Mouse (Mus musculus) c-Kit-positive CD71-negative TER-119-negative erythroid progenitor cells, embryonic 14.5 days (primary cell): Measurements from ENCODE around the gene Tmem229b.
"Not testable (repeated sequence)": the region's sequence is repeated elsewhere in the genome, so short reads cannot be mapped to it uniquely, and the experiment has no call there.

Source experiments
- DNase-seq: peaks from one replicate; pipeline ENCODE4 v3.0.0-alpha.2; 2013; ENCODE audit warnings: low read depth

The Tmem229b gene

DNA sequence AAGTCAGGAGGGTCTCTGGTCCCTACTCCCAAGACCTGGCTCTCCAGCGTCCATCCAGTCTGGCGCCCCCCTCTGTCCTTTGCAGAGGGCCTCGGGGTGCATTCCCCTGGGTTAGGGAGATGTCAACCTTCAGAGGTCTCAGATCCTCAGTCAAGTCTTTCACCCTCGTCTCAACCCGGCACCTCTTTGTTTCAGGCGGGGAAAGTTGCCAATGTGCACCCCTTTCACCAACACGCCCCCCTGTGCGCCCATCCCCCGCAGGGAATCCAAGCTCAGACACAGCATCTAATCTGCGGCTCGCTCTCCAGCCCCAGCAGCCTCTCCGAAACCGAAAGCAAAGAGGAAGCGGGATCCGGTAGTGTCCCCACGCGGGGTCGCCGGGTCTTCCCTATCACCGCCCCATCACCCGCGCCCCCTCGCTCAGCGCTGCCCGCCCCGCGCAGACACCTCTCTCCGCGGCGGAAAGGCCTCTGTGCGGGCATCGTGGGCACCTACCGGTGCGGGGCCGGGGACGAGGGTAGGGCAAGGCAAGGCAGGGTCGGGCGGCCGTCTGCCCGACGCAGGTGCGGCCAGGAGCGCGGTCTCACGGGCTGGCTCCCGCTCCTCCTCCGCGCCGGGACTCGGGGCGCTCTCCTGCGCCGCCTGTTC lies 825 bp downstream of the Tmem229b start:
- no peak for DNase-seq

GRCm38 (mm10) chr12:79006076-79006475 lies 1.4 kb downstream of the Tmem229b start:
- DNase-seq, result no peak

DNA sequence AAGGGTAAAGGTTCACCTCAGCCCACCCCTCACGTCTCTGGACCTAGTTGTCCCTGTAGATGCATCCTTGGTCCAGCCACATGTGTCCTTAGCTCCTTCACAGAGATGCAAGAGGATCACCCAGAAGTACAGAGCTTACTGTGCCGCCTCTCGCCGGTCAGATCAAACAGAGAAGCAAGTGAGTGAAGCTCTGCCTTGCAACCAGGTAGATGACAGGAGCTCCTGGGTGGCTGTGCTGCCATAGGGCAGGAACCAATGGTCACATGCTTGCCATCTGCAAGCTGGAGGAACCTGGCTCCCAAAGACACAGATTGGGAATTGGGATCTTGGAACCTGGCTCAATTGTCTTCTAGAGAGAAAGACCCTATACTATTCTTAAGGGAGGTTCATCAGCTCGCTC lies 2.0 kb downstream of the Tmem229b start:
- no peak for DNase-seq

DNA sequence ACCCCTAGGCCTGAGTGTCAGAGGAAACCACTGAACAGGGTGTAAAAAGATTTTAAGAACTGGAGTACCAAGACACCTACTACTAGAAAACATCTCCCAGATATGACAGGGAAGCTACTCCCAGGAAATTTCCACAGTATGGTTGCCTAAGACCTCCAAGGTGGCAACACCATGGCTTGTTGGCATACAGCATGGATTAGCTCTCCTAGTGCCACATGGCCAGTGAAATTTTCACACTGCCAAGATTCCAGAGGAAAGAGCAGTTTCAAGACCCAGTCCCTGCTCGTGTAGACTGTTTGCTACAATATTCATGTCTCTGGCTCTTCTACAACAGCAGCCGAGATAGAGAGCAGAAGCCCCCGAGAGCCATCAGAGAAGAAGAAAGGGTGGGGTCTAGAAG lies 4.4 kb downstream of the Tmem229b start:
- DNase-seq, result no peak

- no peak for DNase-seq
Observed at GRCm38 (mm10) chr12:79002406-79002805, 5.0 kb downstream of the Tmem229b start.

DNA sequence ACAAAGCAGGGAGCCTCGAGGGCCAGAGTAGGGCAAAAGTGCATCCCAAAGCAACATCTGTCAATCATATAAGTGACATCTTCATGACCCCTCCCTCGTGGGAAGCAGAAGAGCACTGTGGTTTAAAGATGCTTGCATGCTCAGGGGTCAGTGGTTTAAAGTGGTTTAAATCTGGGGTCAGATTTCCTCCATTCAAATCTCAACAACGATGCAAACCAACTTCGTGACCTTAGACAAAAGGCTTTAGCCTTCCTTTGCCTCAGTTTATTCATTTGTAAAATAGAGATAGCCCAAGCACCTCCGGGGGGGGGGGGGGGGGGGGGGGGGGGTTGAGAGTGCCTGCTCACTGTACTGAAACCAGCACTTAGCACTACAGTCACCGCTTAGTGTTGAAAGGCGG lies 10.7 kb downstream of the Tmem229b start:
- DNase-seq, result no peak

- DNase-seq, result no peak
Observed at GRCm38 (mm10) chr12:78996271-78996670, 11.2 kb downstream of the Tmem229b start.

DNA sequence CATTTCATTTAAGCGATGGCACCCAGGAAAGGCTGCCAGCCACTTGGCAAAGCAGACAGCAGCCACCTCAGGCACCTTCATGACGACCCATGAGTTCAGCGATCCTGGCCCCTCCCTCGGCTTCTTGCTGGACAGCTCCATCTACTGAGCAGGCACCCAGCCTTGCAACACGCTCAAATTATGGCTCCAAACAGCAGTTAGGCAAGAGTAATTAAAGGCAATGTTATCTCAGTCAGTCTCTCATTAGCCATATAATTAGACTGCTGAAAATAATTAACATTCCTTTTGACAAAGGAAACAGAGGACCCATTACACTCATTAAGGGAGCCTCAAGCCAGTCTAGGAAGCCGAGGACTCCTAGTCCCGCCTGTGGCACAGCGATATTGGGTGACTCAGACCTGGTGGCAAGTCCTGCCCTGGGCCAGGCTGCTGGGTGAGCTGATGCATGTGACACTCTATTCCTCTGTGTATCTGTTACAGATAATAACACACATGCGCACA lies 19.8 kb downstream of the Tmem229b start:
- DNase-seq, result no peak

GRCm38 (mm10) chr12:78984035-78984432 lies 23.4 kb downstream of the Tmem229b start:
- DNase-seq, result no peak

DNA sequence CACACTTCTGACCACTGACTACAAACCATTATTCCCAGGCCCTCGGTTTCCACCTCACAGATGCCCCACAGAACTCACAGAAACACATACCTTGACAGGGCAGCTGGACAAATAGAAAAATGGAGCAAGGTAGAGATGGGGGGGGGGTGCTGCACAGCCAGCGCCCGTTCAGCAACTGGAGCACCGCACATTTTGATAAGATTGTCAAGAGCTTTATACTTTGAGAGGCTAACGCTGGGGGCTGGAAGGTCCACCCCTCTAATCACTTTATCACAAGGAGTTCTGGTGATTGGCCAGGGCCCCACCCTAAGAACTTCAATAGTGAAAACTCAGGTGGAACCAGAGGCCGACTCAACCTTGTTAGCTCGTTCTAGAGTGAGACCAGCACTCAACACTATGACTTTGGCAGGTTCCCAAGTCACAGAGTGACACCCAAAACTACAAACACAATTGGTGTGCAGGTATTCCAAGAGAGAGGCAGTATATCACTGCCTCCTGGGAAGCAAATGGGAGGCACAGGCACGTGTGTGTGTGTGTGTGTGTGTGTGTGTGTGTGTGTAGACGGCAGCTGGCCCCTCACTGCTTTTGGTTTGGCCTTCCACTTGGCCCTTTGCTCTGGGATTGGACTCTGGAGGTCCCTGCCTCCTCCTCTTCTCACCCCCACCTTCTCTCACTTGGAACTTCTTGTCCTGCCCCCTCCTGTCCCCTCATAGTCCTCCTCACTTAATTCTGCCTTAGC lies 24.0 kb downstream of the Tmem229b start:
- DNase-seq, result no peak

DNA sequence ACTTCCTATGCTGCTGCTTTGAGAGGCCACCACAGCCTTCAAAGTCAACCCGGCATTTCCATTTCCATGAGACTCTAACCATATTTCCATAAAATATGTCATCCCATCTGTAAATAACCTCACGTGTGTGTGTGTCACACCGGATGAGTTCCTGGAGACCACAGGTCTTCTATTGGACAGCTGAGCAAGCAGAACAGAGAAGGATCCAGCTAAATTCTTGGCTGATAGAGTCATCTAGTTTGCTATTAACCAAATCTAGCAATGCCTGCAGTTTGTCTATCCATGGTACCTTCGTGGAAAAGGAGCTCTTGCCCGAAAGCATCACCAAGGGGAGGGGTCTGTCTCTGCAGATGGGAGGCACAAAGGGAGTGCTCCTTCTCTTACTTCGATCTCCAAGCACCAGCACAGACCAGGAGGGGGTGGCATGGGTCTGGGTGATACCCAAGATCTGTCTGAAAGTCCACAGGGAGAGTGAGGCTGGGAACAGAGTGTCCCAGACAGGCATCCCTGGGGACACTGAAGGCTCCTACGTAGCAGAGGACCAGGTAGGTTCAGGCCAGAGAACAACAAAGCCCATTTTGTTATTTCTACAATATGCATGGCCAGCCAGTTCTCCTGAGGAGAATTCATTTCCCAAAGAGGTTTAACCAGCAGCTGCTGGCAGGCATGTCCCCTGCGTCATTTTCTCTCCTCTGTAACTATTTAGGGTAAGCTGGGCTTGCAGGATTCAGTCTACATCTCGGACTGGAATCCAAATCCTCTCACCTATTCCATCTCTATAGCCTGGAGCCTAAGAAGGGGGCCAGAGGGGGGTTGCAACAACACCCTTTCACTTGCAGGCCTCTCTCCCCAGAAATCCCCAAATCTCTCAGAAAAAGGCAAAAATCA lies 25.2 kb downstream of the Tmem229b start:
- DNase-seq, result no peak

DNA sequence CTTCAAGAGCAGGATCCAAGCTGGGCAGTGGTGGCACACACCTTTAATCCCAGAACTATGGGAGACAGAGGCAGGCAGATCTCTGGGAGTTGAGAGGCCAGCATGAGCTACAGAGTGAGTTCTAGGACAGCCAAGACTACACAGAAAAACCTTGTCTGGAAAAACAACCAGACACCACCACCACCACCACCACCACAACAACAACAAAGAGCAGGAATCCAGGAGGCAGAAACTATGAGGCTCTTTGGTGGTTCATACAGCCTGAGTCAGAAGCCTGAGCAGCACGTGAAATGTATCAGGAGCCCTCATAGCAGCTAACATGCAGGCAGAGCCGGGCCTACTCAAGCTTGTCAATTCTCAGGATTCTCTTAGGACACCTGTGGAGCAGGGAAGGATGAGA lies 26.3 kb downstream of the Tmem229b start:
- no peak for DNase-seq

- DNase-seq, result peak; percentile 57
Observed at GRCm38 (mm10) chr12:78980683-78981091, 26.7 kb downstream of the Tmem229b start.

DNA sequence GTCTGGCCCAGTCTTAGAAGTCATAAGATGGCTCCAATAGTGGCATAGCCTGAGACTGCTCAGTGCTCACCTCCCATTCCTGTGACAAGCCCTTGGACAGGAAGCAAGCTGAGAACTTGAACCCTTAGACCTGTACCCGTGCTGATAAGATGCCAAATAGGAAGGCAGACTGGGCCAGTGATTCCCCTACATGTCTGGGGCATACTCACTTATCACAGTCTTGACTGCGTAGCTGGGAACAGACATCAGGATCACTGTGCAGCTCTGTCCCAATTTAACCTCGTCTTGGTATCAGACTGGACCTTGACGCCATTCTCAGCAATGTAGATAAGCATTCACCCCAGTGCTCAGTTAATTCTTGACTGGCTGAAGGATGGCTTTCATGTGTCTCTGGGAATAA lies 29.9 kb downstream of the Tmem229b start:
- no peak for DNase-seq

DNA sequence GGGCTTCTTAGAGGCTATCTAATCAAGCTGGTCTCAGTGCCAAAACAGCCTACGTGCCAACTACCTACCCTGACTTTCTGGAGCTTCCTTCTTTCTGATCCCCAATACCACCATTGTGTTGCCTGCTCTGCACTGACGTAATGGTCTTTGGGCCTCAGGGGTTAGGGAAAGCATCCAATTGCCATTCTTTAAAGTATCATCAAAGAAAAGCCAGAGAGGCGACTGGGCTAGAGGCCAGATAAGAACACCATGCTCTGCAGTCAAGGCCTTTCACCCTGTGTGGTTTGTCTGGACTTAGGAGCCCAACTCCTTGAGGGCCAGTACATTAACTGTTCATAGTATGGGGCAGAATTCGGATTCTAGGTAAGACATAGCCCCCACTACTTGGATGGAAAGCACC lies 30.3 kb downstream of the Tmem229b start:
- DNase-seq, result no peak

DNA sequence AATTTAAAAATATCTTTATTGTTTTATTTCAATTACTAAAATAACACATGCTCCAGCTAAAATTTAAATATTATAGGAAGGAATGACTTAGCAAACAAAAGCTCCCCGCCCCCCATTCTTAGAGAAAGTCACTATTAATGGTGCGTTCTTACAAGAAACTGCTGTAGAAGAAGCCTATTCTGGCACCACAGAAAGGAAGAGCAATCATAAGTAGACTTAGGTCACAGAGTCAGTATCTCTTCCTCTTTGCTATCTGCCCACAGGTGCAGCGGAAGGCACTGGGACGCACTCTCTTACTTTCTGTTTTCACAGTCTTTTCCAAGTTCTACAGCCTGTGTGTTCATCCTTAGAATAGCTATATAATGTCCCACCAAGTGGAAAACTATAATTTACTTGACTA lies 31.6 kb downstream of the Tmem229b start:
- DNase-seq, result no peak

- no peak for DNase-seq
Observed at GRCm38 (mm10) chr12:78974767-78975166, 32.7 kb downstream of the Tmem229b start.

GRCm38 (mm10) chr12:78973779-78974178 lies 33.6 kb downstream of the Tmem229b start:
- DNase-seq, result no peak

DNA sequence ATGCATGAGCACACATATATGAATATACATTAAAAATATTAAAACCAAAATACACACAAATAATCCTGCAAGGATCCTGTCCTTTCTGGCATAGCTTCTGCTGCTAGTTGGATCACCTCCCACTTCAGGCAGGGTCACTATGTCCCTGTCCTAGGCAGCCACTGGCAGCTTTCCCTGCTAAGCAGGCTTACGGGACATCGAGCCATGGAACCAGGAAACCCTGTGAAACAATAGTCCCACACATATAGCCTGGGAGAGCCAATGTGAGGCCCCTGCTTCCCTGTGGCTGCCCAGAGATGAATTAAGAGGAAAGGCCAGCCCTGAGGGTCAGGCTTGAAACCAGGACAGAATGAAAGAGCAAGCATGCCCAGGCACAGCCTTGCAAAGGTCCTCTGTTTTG lies 35.8 kb downstream of the Tmem229b start:
- DNase-seq, result no peak

GRCm38 (mm10) chr12:78970725-78971124 lies 36.7 kb downstream of the Tmem229b start:
- no peak for DNase-seq

- not testable (repeated sequence) for DNase-seq
Observed at GRCm38 (mm10) chr12:78964496-78964895, 42.9 kb downstream of the Tmem229b start.

GRCm38 (mm10) chr12:78956405-78956804 lies 51.0 kb downstream of the Tmem229b start:
- no peak for DNase-seq

GRCm38 (mm10) chr12:78952484-78952883 lies 54.9 kb downstream of the Tmem229b start:
- DNase-seq, result no peak
